Mouse (Mus musculus) liver, embryonic 14.5 days (tissue): ENCODE results near the gene Acot11.

Experiments used
- CTCF ChIP-seq: IDR thresholded peaks from 2 replicates; pipeline ENCODE4 v1.5.1; 2016; ENCODE audit warnings: antibody characterized with exemption, low read depth, control low read depth
- EP300 ChIP-seq: IDR thresholded peaks from 2 replicates; pipeline ENCODE4 v1.6.1; 2016; ENCODE audit warnings: antibody characterized with exemption, low read depth

- TF ChIP-seq CTCF: no peak
- no peak for TF ChIP-seq EP300
Observed at GRCm38 (mm10) chr4:106847591-106848289, 42.9 kb upstream of the Acot11 start.
